Mouse (Mus musculus): ENCODE data around the gene Gm13271.

DNA sequence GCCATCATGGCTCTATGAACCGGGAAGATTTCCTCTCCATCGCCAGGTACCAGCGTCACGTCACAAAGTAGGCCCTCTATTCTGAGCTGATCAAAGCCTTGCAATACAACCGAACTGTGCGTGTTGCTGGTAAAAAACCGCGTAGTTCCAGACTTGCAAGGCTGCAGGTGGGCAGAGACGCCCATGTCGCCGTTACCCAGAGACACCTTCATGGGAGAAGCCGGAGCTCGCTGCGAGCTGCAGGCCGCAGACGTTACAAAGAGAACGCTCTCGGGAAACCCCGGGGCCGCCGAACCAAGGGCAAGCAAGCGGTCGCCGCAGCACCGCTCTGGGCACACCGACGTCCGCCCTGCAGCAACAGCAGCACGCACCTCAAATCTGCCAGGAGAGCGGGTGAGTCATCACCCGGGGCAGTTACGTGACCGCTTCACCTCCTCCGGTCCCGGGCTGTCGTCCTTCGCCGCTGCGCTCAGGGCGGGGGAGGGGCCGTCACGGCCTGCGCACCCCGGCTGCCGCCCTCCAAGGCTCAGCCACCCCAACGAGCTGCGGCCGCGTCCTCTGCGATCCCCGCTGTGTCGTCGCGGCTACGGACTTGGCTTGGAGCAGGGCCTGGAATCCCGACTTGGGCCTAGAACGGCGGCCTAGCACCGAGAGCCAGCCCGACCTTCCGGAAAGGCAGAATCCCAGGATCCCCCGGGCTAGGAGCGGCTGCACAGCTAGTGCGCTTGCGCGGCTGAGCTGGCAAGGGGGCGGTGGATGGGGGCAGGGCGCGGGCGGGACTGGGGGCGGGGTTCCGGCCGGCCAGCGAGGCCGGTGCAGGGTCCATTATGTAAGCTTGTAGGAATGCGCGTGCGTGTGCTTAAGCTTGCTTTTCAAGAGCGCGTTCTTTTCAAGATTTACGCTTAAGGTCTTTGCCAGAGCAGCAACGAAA, 32.6 kb upstream of the Gm13271 start, which contains the start of the genes Gm26566 and Klhl9:
- TF ChIP-seq POLR2A (IDR thresholded peaks at IDR 0.05; ENCODE audit: control insufficient read depth, extremely low read depth, insufficient read depth, low read length, poor library complexity) (peak; percentile 71), CTCF (IDR thresholded peaks at IDR 0.05; ENCODE audit: borderline replicate concordance, control insufficient read depth, extremely low read depth, insufficient read depth, low read length, poor library complexity) (peak; percentile 38; the same call in 1 of the 2 replicates)
